Mouse (Mus musculus) hindbrain, postnatal 0 days (tissue): Measurements from ENCODE around the gene Canx. TPM values are rescaled to one million over a fixed set of nuclear protein-coding genes. Genes with fewer than 3 reads are reported as not detected.

ENCODE experiments used
- ATAC-seq: fragments of 200-750 bp; cut with Nextera tagmentation; 2 replicates; pipeline ENCODE4 v1.8.0; 2017; ENCODE audit warnings: mild to moderate bottlenecking, moderate TSS enrichment, moderate library complexity
- DNase-seq: peaks from one replicate; pipeline ENCODE4 v3.0.0-alpha.2; 2015; ENCODE audit warnings: low spot score
- H3K27ac ChIP-seq: fragments of 300-500 bp; sonication (generic); 2 replicates; pipeline ENCODE4 v1.5.1; 2014; ENCODE audit warnings: mild to moderate bottlenecking
- H3K27me3 ChIP-seq: fragments of 300-500 bp; sonication (generic); 2 replicates; pipeline ENCODE4 v1.6.1; 2014; ENCODE audit warnings: low read length, mixed read lengths; ENCODE audit not compliant: insufficient read depth
- H3K36me3 ChIP-seq: fragments of 300-500 bp; sonication (generic); 2 replicates; pipeline ENCODE4 v1.6.1; 2014; ENCODE audit warnings: low read length, mixed read lengths; ENCODE audit not compliant: insufficient read depth
- H3K4me1 ChIP-seq: fragments of 300-500 bp; sonication (generic); 2 replicates; pipeline ENCODE4 v1.6.1; 2014; ENCODE audit warnings: antibody characterized with exemption, low read length, mixed read lengths; ENCODE audit not compliant: insufficient read depth
- H3K4me2 ChIP-seq: fragments of 300-500 bp; sonication (generic); 2 replicates; pipeline ENCODE4 v1.6.1; 2014; ENCODE audit warnings: low read depth, mild to moderate bottlenecking, low read length, moderate library complexity, mixed read lengths
- H3K4me3 ChIP-seq: fragments of 300-500 bp; sonication (generic); 2 replicates; pipeline ENCODE4 v1.5.1; 2014; ENCODE audit warnings: low read length
- H3K9ac ChIP-seq: fragments of 300-500 bp; sonication (generic); replicated peaks from 2 replicates; pipeline ENCODE4 v1.6.1; 2014; ENCODE audit warnings: mild to moderate bottlenecking, low read length, moderate library complexity, mixed read lengths
- H3K9me3 ChIP-seq: fragments of 300-500 bp; sonication (generic); 2 replicates; pipeline ENCODE4 v1.6.1; 2016; ENCODE audit warnings: low read length, mixed read lengths
- CTCF ChIP-seq: IDR thresholded peaks from 2 replicates; pipeline ENCODE4 v1.5.1; 2016; ENCODE audit warnings: antibody characterized with exemption, control low read depth, low read depth
- WGBS: fragments of 180-500 bp; shearing (Covaris S2); extraction: QIAGEN DNeasy Blood & Tissue Kit; methylation state at CpG from one replicate; pipeline ENCODE4 v1.1.7; 2014; 5-methylcytosine and 5-hydroxymethylcytosine counted together
- polyA plus RNA-seq: library from polyadenylated mRNA; unstranded; fragments of >200 nt; fragmentation: Nextera tagmentation; extraction: Ambion mirVana; gene quantifications from 2 replicates; pipeline ENCODE4 v1.2.1, GENCODE M21; 2015
- total RNA-seq: library from RNA; depleted of rRNA; stranded (reverse); fragments of >200 nt; gene quantifications from 2 replicates; pipeline ENCODE4 v1.2.3, GENCODE M21; 2014

Canx gene
- total and polyA plus RNA-seq, 2 experiments from 2014 or later, result 174 to 254 TPM

DNA sequence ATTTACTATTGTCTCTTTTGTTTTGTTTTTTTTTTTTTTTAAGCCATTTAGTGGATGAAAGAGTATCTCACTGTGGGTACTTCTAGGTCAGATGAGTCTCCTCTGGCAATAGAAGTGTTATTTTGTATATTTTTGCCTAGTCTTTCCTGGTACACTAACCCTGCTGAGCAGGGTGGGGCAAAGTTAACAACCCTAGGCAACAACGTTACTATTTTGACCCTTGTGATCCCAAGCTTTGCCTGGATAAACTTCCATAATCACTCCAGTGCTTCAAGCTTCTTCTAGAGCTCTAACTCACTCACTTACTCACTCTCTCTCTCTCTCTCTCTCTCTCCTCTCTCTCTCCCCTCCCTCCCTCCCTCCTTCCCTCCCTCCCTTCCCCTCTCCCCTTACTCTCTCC, 10.7 kb upstream of the Canx start:
- no peak for DNase-seq
- Histone ChIP-seq H3K36me3 (no peaks in the 10 kb centered on the region), H3K4me1 (no peaks in the 10 kb centered on the region), H3K4me3 (no peak overlapping the region), H3K4me2 (no peak overlapping the region), H3K27me3 (no peaks in the 10 kb centered on the region), H3K9ac (no peak overlapping the region), H3K9me3 (no peaks in the 10 kb centered on the region), H3K27ac (no peak overlapping the region)
- TF ChIP-seq CTCF, result no peak
- ATAC-seq, result no peak
- 52% methylated on average over 1 of the region's 1 CpGs for WGBS

DNA sequence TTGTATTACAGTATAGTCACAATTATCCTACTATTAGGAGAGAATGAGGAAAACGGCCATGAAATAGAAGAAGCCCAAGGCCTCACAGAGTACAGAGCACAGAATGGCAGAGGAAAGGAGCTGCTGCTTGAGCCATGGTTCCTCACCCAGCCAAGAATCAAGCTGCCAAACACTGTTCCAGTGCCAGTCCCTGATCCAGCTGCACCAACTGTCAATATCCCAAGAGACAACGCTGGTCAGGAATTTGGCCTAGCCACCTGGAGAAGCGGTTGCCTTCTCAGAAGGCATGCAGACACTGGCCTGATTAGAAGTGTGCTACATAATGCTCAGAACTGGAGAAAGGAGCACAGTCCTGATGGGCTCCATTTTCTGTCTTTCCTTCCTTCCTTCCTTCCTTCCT, 7.7 kb upstream of the Canx start:
- no peak for ATAC-seq

DNA sequence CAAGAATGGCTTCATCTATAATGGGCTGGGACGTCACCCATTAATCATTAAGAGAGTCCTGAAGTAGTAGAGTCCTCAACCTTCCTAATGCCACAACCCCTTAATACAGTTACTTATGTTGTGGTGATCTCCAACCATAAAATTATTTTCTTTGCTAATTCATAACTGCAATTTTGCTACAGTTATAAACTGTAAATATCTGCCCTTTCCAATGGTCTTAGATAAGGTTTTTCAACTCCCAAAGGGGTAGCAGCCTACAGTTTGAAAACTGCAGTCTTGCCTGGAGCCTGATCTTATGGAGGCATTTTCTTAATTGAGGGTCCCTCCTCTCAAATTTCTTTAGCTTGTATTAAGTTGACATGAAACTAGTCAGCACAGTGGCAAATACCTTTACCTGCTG, 3.9 kb upstream of the Canx start:
- Histone ChIP-seq H3K36me3 (no peaks in the 10 kb centered on the region), H3K27me3 (no peaks in the 10 kb centered on the region), H3K4me1 (peaks cover 2% of the 10 kb centered on the region), H3K4me3 (no peak overlapping the region), H3K4me2 (no peak overlapping the region), H3K27ac (no peak overlapping the region), H3K9ac (no peak overlapping the region), H3K9me3 (no peaks in the 10 kb centered on the region)
- ATAC-seq, result no peak
- DNase-seq, result no peak
- WGBS, result 100% methylated on average over 1 of the region's 1 CpGs
- TF ChIP-seq CTCF, result no peak

More for the DNA sequence above, 7.7 kb upstream of the Canx start:
- Histone ChIP-seq H3K9me3 (no peaks in the 10 kb centered on the region), H3K36me3 (no peaks in the 10 kb centered on the region), H3K4me1 (no peaks in the 10 kb centered on the region), H3K4me3 (no peak overlapping the region), H3K4me2 (no peak overlapping the region), H3K27ac (no peak overlapping the region), H3K27me3 (no peaks in the 10 kb centered on the region), H3K9ac (no peak overlapping the region)
- no peak for TF ChIP-seq CTCF
- no peak for DNase-seq
- WGBS, result 85% methylated on average over 3 of the region's 3 CpGs

DNA sequence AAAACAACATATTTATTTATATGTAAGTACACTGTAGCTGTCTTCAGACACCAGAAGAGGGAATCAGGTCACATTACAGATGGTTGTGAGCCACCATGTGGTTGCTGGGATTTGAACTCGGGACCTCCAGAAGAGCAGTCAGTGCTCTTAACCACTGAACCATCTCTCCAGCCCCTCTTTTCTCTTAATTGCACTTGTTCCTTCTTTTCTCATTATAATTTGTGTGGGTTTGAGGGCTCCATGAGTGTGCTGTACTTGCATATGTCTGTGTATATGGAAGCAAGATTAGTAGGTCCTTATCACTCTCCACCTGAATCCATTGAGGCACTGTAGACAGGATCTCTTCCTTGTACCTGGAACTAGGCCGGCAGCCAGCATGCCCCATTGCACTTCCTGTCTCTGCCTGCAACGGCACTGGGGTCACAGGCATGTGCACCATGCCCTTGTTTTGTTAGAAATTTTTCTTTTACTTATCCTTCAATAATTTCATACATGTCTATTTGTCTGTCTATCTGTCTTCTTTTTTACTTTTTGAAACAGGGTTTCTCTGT, 2.7 kb upstream of the Canx start:
- peaks cover 11% of the 10 kb centered on the region for H3K4me1 ChIP-seq
- no peak overlapping the region for H3K4me3 ChIP-seq
- 97% methylated on average over 3 of the region's 3 CpGs for WGBS
- no peak for DNase-seq
- H3K36me3 ChIP-seq, result no peaks in the 10 kb centered on the region
- no peak overlapping the region for H3K27ac ChIP-seq
- H3K4me2 ChIP-seq, result no peak overlapping the region
- H3K9ac ChIP-seq, result no peak overlapping the region
- no peak for TF ChIP-seq CTCF
- no peak for ATAC-seq
- no peaks in the 10 kb centered on the region for H3K27me3 ChIP-seq
- H3K9me3 ChIP-seq, result no peaks in the 10 kb centered on the region

DNA sequence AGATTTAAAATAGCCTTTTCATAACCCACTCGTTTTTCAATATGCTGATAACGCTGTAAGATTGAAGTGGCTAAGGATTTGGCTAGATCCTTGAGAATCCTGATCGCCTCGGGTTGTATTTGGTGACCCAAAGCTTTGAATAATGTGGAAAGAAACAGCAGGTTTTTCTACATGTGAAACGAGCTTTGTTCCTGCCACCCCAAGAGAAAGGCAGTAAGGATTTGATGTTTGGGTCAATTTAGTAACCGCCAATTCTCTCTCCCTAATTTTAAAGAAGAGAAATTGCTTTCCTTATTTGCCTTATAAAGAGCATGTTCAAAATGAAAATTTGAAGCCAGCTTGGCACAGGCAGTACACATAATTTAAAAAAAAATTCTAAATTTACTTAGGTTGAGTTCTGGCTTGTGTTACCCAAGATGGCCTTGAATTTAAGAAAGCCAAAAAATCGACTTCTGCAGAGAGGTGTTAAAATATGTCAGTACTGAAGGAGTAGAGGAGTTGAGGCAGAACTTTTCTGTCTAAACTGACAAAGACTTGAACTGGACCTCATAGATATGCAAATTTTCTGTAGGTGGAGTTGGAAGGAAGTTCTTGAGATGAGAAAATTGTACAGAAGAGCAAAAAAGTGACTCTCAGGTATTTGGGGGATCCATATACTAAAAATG, 961 bp upstream of the Canx start:
- no peak for DNase-seq
- Histone ChIP-seq H3K27ac (peak overlapping the region; percentile 90), H3K4me3 (peak overlapping the region; percentile 85), H3K27me3 (no peaks in the 10 kb centered on the region), H3K4me2 (peak overlapping the region; percentile 59), H3K36me3 (no peaks in the 10 kb centered on the region), H3K9ac (peak overlapping the region; percentile 59), H3K9me3 (no peaks in the 10 kb centered on the region), H3K4me1 (peaks cover 11% of the 10 kb centered on the region)
- no peak for ATAC-seq
- 3% methylated on average over 7 of the region's 7 CpGs for WGBS
- no peak for TF ChIP-seq CTCF

DNA sequence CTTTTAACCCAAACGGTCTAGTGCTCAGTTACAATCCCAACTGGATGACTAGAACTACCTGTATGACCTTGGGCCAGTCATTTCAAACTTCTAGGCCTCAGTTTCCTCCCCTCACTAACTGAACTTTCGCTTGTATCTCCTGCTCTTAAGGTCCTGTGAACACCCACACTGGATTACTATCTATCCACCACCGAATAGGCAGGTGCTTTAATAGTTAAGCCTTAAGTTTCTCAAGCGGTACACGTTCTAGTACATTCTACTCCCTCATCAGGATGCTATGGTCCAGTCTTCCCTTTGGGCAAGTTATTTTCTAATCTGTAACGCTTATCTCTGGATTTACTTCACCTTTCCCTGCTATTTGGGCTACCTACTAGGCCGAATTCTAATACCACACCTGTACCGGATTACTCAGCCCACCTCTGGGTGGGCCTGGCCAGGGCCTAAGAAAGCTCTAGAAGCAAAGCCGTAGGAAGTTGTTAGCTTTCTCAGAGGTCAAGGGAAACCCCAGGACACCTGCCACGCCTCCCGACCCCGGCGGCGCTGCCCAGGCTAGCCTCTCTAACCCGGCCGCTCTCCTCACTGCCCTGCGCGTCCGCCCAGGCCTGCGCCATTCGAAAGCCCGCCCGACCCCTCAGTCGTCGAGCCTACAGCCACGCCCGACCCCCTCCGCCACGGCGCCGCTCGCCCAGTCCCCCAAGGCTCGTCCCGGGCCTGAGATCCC, 562 bp downstream of the Canx start:
- Histone ChIP-seq H3K36me3 (no peaks in the 10 kb centered on the region), H3K9ac (peak overlapping the region; percentile 96), H3K4me2 (peak overlapping the region; percentile 84), H3K4me3 (peak overlapping the region; percentile 85), H3K9me3 (no peaks in the 10 kb centered on the region), H3K27ac (peak overlapping the region; percentile 95), H3K27me3 (no peaks in the 10 kb centered on the region), H3K4me1 (peaks cover 11% of the 10 kb centered on the region)
- WGBS, result 2% methylated on average over 28 of the region's 34 CpGs
- DNase-seq (no peak), ATAC-seq (peak; percentile 69)
- TF ChIP-seq CTCF, result no peak

DNA sequence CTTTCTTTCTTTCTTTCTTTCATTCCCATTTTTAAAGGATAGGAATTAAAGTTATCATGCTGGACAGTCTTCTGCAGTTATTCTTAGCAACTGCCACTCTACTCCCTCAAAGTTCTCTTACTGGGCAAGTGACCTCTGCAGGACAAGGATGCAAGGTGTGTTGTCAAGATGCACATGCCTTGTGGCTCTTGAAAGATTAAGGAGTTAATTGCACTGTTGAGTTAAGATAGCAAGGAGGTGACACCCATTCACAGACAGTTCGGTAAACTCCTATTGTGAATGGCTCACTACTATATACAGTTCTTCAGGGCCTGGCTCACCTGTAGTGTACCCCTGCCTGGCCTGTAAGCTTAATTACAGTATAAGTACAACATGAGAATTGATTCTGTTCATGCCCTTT, 1.6 kb downstream of the Canx start:
- Histone ChIP-seq H3K36me3 (no peaks in the 10 kb centered on the region), H3K4me2 (peak overlapping the region; percentile 84), H3K4me3 (peak overlapping the region; percentile 85), H3K27me3 (no peaks in the 10 kb centered on the region), H3K27ac (no peak overlapping the region), H3K9me3 (no peaks in the 10 kb centered on the region), H3K4me1 (peaks cover 11% of the 10 kb centered on the region), H3K9ac (peak overlapping the region; percentile 96)
- 41% methylated on average over 1 of the region's 1 CpGs for WGBS
- ATAC-seq (no peak), DNase-seq (no peak)
- no peak for TF ChIP-seq CTCF
